Mouse (Mus musculus) G1E (cell line): Measurements from ENCODE around the gene Pard6b. TPM values are rescaled to one million over a fixed set of nuclear protein-coding genes. Genes with fewer than 3 reads are reported as not detected.

ENCODE experiments used
- ATAC-seq: 2 replicates; pipeline ENCODE4 v1.8.0; 2016; ENCODE audit warnings: mild to moderate bottlenecking; ENCODE audit not compliant: insufficient number of reproducible peaks, poor library complexity, low FRiP score, severe bottlenecking; ENCODE audit errors: extremely low read depth
- DNase-seq: peaks from one replicate; pipeline ENCODE4 v3.0.0; 2012; ENCODE audit warnings: low spot score
- H3K27me3 ChIP-seq: 2 replicates; pipeline ENCODE4 v1.6.1; 2012; ENCODE audit warnings: mild to moderate bottlenecking, low read length, inconsistent platforms; ENCODE audit not compliant: insufficient read depth
- H3K36me3 ChIP-seq: replicated peaks from 2 replicates; pipeline ENCODE3; 2012; ENCODE audit warnings: mild to moderate bottlenecking, inconsistent platforms
- H3K4me1 ChIP-seq: 2 replicates; pipeline ENCODE4 v1.6.1; 2012; ENCODE audit warnings: low read depth, low read length, inconsistent platforms, mixed read lengths; ENCODE audit not compliant: insufficient read depth
- H3K4me3 ChIP-seq: 2 replicates; pipeline ENCODE4 v1.5.1; 2012; ENCODE audit warnings: low read depth, mild to moderate bottlenecking, inconsistent platforms, low read length, moderate library complexity, mixed read lengths
- H3K9me3 ChIP-seq: replicated peaks from 2 replicates; pipeline ENCODE4 v1.6.1; 2012; ENCODE audit warnings: inconsistent platforms
- CTCF ChIP-seq: IDR thresholded peaks from 2 replicates; pipeline ENCODE4 v1.5.1; 2012; ENCODE audit warnings: low read depth, low read length, inconsistent platforms, mixed read lengths
- GATA1 ChIP-seq: IDR thresholded peaks from 2 replicates; pipeline ENCODE4 v1.6.1; 2012; ENCODE audit warnings: borderline replicate concordance, low read length, inconsistent platforms, mixed read lengths
- GATA2 ChIP-seq: IDR thresholded peaks from 2 replicates; pipeline ENCODE4 v1.6.1; 2012; ENCODE audit warnings: low read depth, low read length, inconsistent platforms, borderline replicate concordance
- POLR2AphosphoS5 ChIP-seq: IDR thresholded peaks from 2 replicates; pipeline ENCODE4 v1.6.1; 2012; ENCODE audit warnings: low read depth, low read length, inconsistent platforms; ENCODE audit not compliant: insufficient replicate concordance
- TAL1 ChIP-seq: conservative IDR thresholded peaks from 2 replicates; pipeline ENCODE4 v1.6.1; 2012; ENCODE audit warnings: low read depth, low read length, inconsistent platforms, mixed read lengths
- polyA plus RNA-seq: library from polyadenylated mRNA; stranded (reverse); fragments of >175 nt; gene quantifications from 2 replicates; pipeline ENCODE4 v1.2.3, GENCODE M21; 2012
- total RNA-seq, 2 experiments: library from RNA; stranded (forward) in 1 of 2; stranded (reverse) in 1 of 2; fragments of 200-1000 nt in 1 of 2; fragments of >200 nt in 1 of 2; fragmentation: Nextera tagmentation in 1 of 2; gene quantifications; 2 replicates each; pipeline ENCODE4 v1.2.3; 2014 to 2017

Gene Pard6b
- total and polyA plus RNA-seq, 3 experiments: 4.8 to 5.5 (median 4.8) TPM

GRCm38 (mm10) chr2:168058488-168059199, 22.2 kb upstream of the Pard6b start:
- peaks cover 18% of the 10 kb centered on the region; the same call in 1 of the 2 replicates for H3K27me3 ChIP-seq
- H3K4me3 ChIP-seq: no peak overlapping the region
- H3K4me1 ChIP-seq: peaks cover 4% of the 10 kb centered on the region; the same call in 1 of the 2 replicates
- H3K36me3 ChIP-seq: no peaks in the 10 kb centered on the region
- DNase-seq: no peak
- no peak for TF ChIP-seq GATA2
- H3K9me3 ChIP-seq: peaks cover 3% of the 10 kb centered on the region; the same call in 1 of the 2 replicates
- no peak for ATAC-seq

DNA sequence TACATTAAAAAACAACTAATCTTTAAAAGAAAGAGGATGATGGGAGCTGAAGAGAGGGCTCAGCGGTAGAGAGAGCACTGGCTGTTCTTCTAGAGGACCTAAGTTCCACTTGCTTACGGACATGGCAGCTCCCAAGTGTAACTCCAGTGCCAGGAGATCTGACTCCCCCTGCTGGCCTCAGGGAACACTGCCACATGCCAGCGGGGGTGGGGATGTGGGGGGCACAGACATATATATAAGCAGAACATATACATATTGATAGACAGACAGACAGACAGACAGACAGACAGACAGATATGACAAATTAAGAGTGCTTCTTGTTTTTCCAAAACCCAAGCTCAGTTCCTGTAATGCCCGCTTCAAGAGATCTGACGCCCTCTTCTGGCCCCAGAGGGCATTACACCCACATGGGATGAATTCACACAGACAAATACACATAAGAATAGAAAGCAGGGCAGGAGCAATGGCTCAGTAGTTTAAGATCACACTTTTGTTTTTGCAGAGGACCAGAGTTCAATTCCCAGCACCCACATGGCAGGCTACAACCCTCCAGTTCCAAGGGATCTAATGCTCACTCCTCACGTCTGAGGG, 21.5 kb upstream of the Pard6b start:
- no peak overlapping the region for H3K4me3 ChIP-seq
- no peaks in the 10 kb centered on the region for H3K36me3 ChIP-seq
- DNase-seq: no peak
- H3K27me3 ChIP-seq: peaks cover 21% of the 10 kb centered on the region; the same call in 1 of the 2 replicates
- no peak for TF ChIP-seq CTCF
- TF ChIP-seq GATA2: no peak
- no peak for TF ChIP-seq TAL1
- no peak for TF ChIP-seq POLR2AphosphoS5
- TF ChIP-seq GATA1: no peak
- ATAC-seq: no peak
- H3K9me3 ChIP-seq: peaks cover 3% of the 10 kb centered on the region; the same call in 1 of the 2 replicates
- H3K4me1 ChIP-seq: peaks cover 4% of the 10 kb centered on the region; the same call in 1 of the 2 replicates

GRCm38 (mm10) chr2:168063712-168064111, 17.1 kb upstream of the Pard6b start:
- TF ChIP-seq CTCF (no peak), GATA1 (no peak), GATA2 (no peak), POLR2AphosphoS5 (no peak), TAL1 (no peak)
- H3K36me3 ChIP-seq: no peaks in the 10 kb centered on the region
- H3K4me3 ChIP-seq: no peak overlapping the region
- peaks cover 24% of the 10 kb centered on the region for H3K27me3 ChIP-seq
- ATAC-seq (no peak), DNase-seq (no peak)
- H3K9me3 ChIP-seq: peaks cover 3% of the 10 kb centered on the region; the same call in 1 of the 2 replicates
- H3K4me1 ChIP-seq: peaks cover 4% of the 10 kb centered on the region; the same call in 1 of the 2 replicates

DNA sequence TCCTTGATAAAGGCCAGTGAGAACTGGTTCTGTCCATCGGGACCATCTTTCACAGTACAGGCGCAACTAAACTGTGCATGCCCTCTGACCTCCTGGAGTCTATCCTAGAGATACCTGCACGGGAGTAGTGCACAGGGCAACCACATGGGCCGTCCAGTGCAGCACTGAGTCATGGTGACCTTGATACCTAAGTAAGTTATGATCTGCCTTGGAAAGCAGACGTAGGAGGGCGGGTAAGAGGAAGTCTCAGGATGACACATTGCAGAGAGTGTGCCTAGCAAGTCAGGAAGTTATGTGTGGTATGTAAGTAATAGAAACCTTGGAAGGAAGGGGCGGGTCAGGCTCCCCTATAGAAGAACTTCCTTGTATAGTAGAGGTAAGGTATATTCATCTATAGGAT, 15.3 kb upstream of the Pard6b start:
- DNase-seq: no peak
- Histone ChIP-seq H3K36me3 (no peaks in the 10 kb centered on the region), H3K27me3 (peaks cover 26% of the 10 kb centered on the region), H3K4me3 (no peak overlapping the region), H3K9me3 (peaks cover 3% of the 10 kb centered on the region; the same call in 1 of the 2 replicates), H3K4me1 (no peaks in the 10 kb centered on the region)
- TF ChIP-seq CTCF (no peak), TAL1 (no peak), GATA1 (no peak)
- ATAC-seq: no peak

DNA sequence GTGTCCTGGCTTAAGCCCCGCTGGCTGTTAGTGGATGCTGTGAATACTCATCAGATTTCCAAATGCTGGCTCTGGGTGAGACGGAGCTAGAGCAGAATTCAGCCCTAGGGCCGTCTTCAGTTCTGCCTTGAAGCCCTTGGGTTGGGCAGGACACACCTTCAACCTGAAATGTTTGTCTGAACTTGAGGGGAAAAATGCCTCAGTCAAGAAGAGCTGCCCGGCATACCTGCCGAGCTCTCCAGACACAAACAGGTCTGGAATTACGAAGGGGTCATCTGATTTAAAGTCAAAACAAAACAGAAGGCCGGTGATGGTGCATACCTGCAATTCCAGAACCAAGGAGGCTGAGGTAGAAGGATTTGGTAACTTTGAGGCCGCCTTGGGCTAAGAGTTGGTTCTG, 14.0 kb upstream of the Pard6b start:
- Histone ChIP-seq H3K4me3 (no peak overlapping the region), H3K4me1 (no peaks in the 10 kb centered on the region), H3K36me3 (no peaks in the 10 kb centered on the region), H3K27me3 (peaks cover 28% of the 10 kb centered on the region), H3K9me3 (no peaks in the 10 kb centered on the region)
- ATAC-seq: no peak
- no peak for TF ChIP-seq TAL1
- no peak for TF ChIP-seq CTCF
- no peak for TF ChIP-seq GATA2
- TF ChIP-seq POLR2AphosphoS5: no peak
- no peak for TF ChIP-seq GATA1
- DNase-seq: no peak

DNA sequence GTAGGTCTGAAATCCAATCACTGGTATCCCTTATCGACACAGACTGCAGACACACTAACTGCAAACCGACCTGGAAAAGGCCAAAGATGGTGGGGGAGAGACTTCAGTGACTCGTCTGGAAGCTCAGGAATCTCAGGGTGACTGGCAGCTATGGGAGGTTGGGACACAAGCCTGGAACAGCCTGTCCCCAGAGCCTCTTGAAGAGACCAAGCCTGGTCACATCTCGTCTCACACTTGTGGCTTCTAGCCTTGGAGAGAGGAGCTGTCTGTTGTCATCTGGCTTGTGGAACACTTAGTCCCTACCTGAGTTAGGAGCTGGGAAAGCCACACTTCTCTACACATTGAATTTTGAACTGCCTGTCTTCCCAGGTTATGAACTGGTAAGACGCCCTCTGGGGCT, 10.4 kb upstream of the Pard6b start:
- H3K4me1 ChIP-seq: no peaks in the 10 kb centered on the region
- no peak overlapping the region for H3K4me3 ChIP-seq
- peaks cover 35% of the 10 kb centered on the region for H3K27me3 ChIP-seq
- TF ChIP-seq TAL1 (no peak), CTCF (no peak)
- H3K36me3 ChIP-seq: no peaks in the 10 kb centered on the region
- H3K9me3 ChIP-seq: no peaks in the 10 kb centered on the region
- ATAC-seq (no peak), DNase-seq (no peak)
